Mouse (Mus musculus) thymus, adult 2 months (tissue): ENCODE data around the gene Acot7.

Experiments
- CTCF ChIP-seq: fragments of 200-500 bp; IDR thresholded peaks from 2 replicates; pipeline ENCODE4 v1.5.1; 2012; ENCODE audit warnings: mild to moderate bottlenecking, control low read depth, low read length, moderate library complexity, borderline replicate concordance; ENCODE audit not compliant: control insufficient read depth, poor library complexity, insufficient read depth; ENCODE audit errors: extremely low read depth
- POLR2A ChIP-seq: fragments of 200-500 bp; IDR thresholded peaks from 2 replicates; pipeline ENCODE4 v1.6.1; 2012; ENCODE audit warnings: mild to moderate bottlenecking, low read length, control low read depth, moderate library complexity; ENCODE audit not compliant: control insufficient read depth, poor library complexity, insufficient read depth; ENCODE audit errors: extremely low read depth

DNA sequence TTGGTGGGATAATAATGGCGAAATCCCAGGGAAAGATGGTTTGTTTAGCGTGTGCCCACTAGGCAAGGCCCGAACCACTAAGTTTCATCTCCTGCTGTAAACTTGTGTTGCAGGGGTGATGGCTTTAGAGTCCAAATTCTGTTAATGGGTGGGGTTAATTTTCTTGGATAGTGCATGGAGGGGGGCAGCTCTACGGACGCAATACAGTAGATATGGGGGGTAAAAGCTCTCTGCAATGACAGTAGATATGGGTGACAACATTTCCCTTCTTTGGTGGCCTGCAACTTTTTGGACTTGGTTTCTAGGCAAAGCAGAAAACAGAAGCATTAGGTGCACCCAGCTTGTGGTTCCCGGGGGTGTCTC is 779 bp upstream of the Acot7 start:
- TF ChIP-seq CTCF (no peak), POLR2A (no peak)
